Mouse (Mus musculus) right cerebral cortex, adult 18-20 months (tissue): ENCODE measurements around the gene Col5a2.

Experiments used
- DNase-seq: peaks from one replicate; pipeline ENCODE4 v3.0.0; 2022; ENCODE audit warnings: mixed read lengths

Gene Col5a2

GRCm38 (mm10) chr1:45423915-45424314 is 79.2 kb downstream of the Col5a2 start:
- DNase-seq: no peak

DNA sequence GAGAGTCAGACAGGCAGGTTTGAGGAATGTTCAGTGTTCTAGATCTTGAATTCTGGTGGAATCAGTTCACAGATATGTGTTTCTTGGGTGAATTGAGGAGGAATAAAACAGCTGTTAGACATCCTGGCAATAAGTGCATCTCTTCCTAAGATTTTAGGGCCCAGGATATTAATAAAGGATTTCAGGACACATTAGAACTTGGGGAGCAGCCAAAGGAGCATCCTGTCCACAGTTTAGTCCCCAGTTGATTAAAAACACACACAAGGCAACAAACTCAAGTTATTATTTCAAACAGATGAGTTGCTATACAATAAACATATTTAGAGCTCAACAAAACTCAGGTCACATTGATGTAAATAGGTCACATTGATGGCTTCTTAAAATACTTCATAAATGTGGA is 82.5 kb downstream of the Col5a2 start:
- no peak for DNase-seq

DNA sequence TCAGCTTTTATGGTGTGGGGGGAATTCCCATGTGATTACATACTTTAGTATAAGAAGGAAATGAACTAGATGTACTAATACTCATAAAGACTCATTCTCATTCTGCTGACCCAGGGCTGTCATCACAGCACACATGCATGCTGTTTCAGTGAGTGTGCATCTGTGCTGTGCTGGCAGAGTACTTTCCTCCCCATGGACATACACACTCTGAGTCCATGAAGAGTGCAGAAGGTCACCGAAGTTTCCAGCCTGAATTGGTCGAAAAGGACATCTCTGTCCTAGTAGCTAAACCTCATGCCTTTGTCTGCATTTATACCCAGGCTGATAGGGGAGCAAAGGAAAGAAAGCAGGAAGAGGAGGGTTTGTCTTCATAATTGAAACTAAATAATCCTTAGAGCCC is 83.2 kb downstream of the Col5a2 start:
- DNase-seq: no peak

GRCm38 (mm10) chr1:45381866-45382265 is 121.2 kb downstream of the Col5a2 start:
- DNase-seq: no peak

GRCm38 (mm10) chr1:45379992-45380690 is 122.9 kb downstream of the Col5a2 start:
- DNase-seq: no peak

- no peak for DNase-seq
Observed at GRCm38 (mm10) chr1:45365427-45365826, 137.7 kb downstream of the Col5a2 start.

DNA sequence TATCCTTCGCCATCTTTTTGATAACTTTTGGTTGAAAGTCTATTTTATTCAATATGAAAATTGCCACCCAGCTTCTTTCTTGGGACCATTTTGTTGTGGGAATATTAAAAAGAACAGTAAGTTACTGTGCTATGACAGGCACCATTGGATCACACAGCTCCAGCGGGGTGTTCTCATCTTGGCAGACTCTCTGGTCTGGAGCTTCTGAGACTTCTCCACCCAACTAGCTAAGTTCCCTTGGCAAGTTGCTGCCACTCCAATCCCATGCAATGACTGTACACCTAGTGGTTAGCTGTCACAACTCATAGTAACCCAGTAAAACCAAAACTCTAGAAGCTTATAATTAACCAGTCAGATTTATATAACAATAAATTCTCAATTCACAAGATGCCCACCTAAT is 139.8 kb downstream of the Col5a2 start:
- no peak for DNase-seq

- no peak for DNase-seq
Observed at GRCm38 (mm10) chr1:45359673-45360072, 143.4 kb downstream of the Col5a2 start.

DNA sequence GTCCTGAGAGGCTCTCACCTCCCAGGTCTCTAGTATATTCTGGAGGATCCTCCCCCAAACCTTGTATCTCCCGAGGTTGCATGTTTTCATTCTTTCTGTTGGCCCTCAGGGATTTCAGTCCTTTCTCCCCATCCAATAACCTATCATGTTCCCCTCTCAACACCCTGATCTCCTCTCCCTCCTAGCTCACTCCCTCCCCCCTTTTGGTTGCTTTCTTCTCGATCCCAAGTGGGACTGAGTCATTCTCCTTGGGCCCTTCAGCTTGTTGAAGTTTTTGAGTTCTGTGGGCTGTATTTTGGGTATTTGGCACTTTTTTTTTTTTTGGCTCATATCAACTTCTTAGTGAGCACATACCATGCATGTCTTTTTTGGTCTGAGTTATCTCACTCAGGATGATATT is 143.9 kb downstream of the Col5a2 start:
- no peak for DNase-seq

DNA sequence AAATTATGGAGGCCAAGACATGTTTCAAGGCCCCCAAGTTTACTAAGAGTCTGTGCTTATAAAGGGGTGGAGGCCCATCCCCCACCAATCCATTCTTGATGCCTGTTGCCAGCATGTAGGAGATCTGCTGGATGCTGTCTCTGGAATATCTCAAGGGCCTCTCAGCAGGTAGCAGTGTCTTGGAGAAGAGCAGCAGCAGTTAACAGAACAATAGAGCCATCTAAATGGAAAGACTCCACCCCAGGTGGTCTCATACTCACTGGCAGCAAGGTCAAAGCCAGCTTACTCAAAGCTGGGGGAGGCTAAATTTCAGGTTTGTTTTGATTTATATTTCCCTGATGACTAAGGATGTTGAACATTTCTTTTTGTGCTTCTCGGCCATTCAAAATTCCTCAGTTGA is 145.1 kb downstream of the Col5a2 start:
- no peak for DNase-seq

GRCm38 (mm10) chr1:45355944-45356343 is 147.1 kb downstream of the Col5a2 start:
- peak; percentile 51 for DNase-seq

GRCm38 (mm10) chr1:45329149-45329548 is 173.9 kb downstream of the Col5a2 start:
- no peak for DNase-seq
